Mouse (Mus musculus): ENCODE results near the gene Cntrob.

GRCm38 (mm10) chr11:69272122-69272740 is 51.3 kb downstream of the Cntrob start:
- no peak for TF ChIP-seq POLR2A (IDR thresholded peaks at IDR 0.05; ENCODE audit: borderline replicate concordance, low read depth, low read length)
- TF ChIP-seq CTCF (IDR thresholded peaks at IDR 0.05; ENCODE audit: low read depth, low read length) = peak; percentile 53

All from bone marrow macrophage, adult 2 months (primary cell).